Mouse (Mus musculus) large intestine, adult 2 months (tissue): ENCODE results near the gene Ppp6r3. TPM values are rescaled to one million over a fixed set of nuclear protein-coding genes. Genes with fewer than 3 reads are reported as not detected.

Experiments
- DNase-seq: peaks from one replicate; pipeline ENCODE4 v3.0.0-alpha.2; 2012; ENCODE audit warnings: low read depth, low spot score
- WGBS: fragments of 180-500 bp; shearing (Covaris S2); methylation state at CpG from one replicate; pipeline ENCODE4 v1.1.7; 2018; 5-methylcytosine and 5-hydroxymethylcytosine counted together
- polyA plus RNA-seq: library from polyadenylated mRNA; depleted of rRNA; stranded (reverse); fragments of >200 nt; gene quantifications from 2 replicates; pipeline ENCODE4 v1.2.3, GENCODE M21; 2012

Gene Ppp6r3
- polyA plus RNA-seq, 1 experiment = 41.1 TPM

DNA sequence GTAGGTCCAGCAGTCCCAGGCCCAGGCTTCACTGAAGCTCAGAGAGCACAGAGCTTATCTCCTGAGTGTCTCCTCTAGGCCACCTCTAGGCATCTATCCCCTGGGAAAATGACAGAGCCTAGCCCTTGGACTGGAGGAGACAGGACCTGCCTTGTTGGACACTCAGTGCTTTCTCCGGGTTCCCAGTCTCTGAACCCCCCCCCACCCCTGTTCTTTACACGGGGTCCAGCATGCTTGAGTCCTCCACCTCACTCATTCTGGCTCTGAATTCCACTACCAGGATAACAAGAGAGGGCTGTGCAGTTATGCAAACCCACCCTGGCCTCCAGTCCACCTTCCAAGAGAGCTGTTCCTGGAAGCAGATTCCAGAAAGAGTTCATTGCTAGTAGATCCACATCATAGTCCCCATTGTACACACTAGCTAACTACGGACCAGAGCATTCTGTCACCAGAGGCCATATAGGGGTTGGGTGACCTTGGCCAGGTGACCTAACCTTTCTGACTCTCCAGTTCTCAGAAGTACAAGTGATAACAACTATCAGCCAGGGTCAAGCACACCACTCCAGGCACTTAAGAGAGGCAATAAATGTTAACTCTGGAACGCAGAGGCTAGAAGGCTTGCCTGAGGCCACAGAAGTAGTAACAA is 1.8 kb upstream of the Ppp6r3 start:
- DNase-seq = no peak
- WGBS = 58% methylated on average over 4 of the region's 4 CpGs

DNA sequence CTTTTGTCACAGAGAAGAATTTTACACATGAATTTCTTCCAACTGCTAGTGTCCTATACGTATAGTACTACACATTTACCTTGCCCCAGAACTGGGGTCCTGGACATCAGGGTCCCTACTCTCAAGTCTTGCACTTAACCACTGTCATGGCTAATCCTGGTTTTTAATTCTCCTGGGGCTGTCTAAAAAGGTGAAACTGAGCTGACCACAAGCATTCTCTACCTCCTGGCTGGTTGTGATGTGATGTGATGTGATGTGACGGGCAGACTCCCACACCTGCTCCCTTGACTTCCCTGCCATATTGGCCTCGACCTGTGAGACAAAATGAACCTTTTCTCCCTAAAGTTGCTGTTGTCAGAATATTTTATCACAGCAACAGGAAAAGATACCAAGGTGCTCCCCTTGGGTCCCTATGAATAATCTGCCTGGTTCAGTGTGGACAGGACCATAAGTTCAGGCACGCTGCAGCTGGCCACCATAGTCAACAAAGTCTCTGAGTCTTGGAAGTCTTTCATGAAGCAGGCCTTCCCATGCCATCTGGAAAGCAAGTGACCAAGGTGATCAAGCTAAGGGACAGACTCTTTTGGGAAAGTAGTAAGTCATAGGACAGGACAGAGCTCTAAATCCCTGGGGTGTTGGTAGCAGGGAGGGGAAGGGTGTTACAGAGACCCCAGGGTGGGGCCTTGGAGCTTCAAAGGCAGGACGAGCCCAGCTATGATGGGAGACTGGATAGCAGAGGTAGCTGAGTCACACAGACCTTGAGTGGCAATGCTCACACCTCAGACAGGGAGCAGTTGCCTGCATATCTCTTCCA is 1.1 kb upstream of the Ppp6r3 start:
- DNase-seq = no peak
- WGBS = 78% methylated on average over 5 of the region's 5 CpGs

DNA sequence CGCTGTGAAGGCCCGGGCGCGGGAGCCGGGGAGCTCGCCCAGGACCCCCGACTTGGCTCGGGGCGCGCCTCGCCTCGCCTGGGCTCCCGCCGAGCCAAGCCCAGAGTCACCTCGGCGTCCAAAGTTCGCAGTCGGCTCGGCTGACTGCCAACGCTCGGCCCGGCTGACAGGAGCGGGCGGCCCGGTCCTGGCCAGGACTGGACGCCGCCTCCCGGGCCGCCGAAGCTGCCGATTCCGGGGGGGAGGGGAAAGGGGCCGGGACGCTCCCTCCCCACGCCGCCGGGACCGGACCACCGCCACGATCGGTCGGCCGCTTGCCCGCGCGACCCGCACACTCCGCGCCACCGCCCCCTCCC is 295 bp downstream of the Ppp6r3 start:
- peak; percentile 60 for DNase-seq
- WGBS = under 1% methylated on average over 45 of the region's 50 CpGs

DNA sequence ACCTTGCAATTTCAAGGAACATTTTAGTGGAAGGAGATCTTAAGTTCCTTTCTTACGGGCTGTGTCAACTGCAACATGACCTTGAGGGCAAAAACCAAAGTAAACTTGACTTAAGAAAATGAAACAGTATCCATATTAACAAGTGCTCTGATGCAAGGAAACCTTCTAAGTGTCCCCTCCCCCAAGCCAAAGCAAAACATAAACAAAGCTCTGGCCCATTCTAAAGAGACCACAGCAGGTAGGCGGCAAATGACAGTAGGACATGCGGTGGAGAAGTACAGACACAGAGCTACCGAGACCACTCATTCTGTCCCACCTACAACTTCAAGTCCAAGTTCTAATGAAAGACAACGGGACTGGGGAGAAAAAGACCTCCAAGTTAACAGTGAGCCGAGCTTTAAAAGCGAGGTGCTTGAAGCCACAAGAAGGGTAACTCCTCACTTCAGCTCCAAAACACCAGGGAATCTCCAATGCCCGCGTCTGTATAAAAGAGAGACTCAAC is 905 bp downstream of the Ppp6r3 start:
- DNase-seq = no peak
- WGBS = under 1% methylated on average over 9 of the region's 9 CpGs

DNA sequence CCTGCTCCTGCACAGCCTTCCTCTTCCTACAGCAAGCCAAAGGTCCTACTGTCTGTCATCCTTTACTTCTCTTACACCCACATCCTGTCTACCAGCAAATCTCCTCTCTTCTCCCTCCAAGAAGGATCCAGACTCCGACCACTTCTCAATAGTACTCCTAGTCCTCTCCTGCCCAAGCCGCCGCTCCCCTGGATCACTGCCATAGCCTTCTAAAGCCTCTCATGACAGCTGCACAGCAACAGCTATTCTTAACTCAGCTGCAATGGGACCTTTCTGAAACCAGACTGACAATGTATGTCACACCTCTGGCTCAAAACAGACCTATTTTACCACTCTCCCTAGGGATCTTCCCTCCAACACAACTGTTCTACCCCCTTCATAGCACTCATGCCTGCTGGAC is 11.2 kb downstream of the Ppp6r3 start:
- no peak for DNase-seq
- 57% methylated on average over 3 of the region's 3 CpGs for WGBS

DNA sequence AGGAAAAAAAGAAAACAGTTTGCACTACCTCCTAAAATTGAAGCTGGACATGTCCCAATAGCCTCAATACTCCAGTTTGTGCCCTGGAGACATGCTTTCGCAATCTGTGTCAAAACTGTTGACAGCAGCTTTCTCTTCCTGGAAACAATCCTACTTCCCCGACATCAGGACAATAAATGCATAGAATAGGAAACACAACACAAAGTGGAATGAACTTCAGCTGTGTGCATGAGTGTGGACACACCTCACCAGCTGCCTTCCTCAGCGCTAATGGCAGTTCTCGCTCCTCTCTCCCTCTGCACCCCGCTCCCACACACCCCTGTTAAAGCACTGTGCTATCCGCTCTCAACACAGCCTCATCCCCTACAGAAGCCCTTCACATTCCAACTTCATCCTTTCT is 12.8 kb downstream of the Ppp6r3 start:
- DNase-seq = no peak
- 60% methylated on average over 6 of the region's 6 CpGs for WGBS

DNA sequence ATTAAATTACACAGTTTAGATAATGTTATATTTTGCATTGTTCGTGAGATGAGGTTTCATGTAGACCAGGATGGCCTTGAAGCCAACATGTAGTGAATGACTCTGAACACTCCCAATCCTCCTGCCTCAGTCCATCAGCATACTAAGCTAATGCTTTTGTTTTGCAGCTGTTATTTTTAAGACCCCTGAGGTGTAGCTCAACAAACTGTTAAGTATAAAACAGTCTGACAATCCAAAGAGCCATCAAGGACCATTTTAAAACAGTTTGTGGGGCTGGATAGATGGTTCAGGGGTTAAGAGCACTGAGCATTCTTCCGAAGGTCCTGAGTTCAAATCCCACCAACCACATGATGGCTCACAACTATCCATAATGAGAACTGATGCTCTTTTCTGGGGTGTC is 13.3 kb downstream of the Ppp6r3 start:
- WGBS = 90% methylated on average over 2 of the region's 2 CpGs
- no peak for DNase-seq

DNA sequence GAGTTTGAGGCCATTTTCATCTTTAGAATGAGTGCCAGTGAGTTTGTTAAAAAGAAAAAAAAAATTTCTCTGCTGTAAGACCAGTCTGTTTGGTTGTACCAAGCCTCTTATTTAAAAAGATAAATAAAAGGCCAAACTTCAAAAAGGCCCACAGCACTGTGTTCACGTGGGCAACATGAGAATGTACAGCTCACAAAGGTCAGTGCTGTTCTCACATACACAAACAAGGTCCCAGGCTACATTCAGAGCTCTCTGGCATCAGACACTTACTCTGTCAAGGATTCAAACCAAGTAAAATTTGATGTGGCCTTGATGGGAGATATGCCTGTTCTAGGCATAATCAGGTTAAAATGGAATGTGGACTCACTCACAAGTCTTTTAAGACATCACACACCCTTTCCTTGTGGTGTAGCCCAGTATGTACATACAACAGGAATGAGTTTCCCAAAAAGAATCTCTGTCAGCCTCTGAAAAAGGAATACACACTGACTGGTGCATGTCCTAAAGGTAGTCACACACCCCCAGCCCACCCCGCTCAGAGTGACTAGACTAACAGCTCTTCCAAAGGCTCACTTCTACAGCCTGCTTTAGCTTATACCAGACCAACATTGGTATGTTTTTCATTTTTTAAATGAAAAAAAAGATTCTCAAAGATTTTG is 19.3 kb downstream of the Ppp6r3 start:
- no peak for DNase-seq
- WGBS = 74% methylated on average over 2 of the region's 2 CpGs

DNA sequence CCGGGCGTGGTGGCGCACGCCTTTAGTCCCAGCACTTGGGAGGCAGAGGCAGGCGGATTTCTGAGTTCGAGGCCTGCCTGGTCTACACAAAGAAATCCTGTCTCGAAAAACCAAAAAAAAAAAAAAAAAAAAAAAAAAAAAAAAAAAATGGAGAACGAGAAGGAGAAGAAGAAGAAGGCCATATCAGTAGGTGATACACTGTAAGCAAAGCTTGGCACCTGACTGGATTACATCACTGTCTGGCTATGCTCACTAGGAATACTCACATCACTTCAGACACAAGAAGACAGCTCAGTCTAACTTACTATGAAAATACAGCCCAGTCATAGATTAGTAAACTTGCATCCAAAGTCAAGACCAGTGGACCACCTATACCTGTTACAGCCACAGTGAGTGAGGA is 20.8 kb downstream of the Ppp6r3 start:
- WGBS = 78% methylated on average over 8 of the region's 8 CpGs
- DNase-seq = no peak

DNA sequence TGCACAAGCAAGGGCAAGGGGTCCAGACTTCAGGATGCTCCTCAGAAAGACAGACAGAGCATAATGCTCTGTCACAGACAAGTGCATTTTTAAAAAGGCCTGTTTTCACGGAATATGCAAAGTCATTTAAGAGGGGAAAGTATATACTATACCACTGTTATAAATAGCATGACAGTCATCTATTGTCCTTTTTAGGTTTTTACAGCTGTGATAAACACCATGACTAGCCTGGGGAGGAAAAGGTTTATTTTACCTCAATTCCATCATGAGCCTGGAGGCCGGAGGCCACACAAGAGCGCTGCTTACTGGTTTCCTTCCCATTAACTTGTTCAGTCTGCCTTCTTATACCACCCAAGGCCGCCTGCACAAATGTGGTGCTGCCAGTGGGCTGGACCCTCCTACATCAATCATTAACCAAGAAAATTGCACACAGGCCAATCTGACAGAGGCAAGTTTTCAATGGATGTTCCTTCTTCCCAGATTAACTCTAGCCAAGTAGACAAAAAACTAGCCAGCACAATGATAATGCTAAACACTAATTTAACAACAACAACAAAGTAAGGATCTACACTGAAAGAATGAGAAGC is 23.9 kb downstream of the Ppp6r3 start:
- peak; percentile 52 for DNase-seq
- 5% methylated on average over 4 of the region's 4 CpGs for WGBS

DNA sequence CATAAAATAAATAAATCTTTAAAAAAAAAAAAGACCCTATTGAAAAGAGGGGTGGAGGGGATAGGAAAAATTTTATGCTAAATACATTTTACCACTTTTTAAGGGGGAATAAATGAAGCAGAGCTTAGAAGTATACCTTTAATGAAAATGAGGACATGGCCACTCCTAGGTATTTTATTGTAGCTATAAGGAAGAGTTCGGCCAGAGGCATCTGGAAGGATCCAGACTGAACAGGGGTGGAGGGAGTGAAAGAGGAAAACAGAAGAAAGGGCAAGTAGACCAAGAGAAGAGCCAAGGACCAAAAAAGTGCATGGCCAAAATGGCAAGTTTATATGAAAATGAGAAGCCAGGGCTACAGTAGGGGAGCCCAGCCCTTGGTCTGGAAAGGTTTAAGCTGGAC is 25.4 kb downstream of the Ppp6r3 start:
- 39% methylated on average over 1 of the region's 1 CpGs for WGBS
- peak; percentile 88 for DNase-seq

DNA sequence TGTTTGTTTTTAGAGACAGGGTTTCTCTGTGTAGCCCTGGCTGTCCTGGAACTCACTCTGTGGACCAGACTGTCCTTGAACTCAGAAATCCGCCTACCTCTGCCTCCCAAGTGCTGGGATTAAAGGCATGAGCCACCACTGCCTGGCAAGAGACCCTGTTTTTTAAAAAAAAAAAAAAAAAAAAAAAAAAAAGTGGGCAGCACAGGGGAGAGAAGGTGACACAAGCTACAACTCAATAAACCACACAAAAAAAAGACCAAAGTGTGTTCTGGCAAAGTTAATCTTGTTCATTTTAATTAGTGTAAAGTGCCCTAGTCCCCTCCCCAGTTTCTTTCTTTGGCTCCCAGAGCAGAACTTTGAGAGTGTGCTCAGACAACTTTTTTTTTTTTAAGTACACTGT is 26.3 kb downstream of the Ppp6r3 start:
- 100% methylated on average over 1 of the region's 1 CpGs for WGBS
- no peak for DNase-seq

DNA sequence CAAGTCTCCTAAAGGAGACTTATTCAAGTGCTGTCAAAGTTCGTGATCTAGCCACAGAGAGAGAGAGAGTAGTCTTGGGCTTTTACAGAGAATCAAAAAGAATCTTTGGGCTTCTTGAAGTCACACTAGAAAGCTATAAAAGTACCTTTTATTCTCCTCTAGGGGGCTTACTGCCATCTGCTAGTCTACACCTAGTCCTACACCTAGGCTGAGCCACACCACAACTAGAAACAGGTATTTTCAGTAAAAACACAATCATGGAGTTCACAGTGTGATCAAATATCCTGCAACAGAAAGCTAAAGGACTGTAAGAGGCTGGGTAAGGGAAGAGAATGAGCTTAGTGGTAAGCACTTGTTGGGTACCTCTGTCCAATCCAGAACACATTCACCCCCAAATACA is 27.2 kb downstream of the Ppp6r3 start:
- no peak for DNase-seq
- WGBS = 98% methylated on average over 1 of the region's 1 CpGs

DNA sequence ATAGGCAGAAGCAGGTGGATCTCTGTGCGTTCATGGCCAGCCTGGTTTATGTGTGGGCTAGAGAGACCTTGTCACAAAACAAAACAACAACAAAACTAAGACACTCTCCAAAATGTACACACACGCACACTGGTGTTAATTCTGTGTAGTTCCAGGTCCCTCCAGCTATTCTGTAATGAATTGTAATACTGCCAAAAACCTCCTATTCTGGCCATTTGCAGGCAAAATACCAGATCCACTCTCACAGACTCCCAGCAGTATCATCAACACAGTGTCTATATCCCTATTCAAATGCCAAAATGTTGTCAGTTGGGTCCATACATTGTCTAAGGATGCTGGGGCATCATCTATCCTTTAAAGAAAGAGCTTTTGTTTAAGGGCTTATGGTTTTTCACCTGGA is 30.6 kb downstream of the Ppp6r3 start:
- no peak for DNase-seq
- 78% methylated on average over 2 of the region's 2 CpGs for WGBS

DNA sequence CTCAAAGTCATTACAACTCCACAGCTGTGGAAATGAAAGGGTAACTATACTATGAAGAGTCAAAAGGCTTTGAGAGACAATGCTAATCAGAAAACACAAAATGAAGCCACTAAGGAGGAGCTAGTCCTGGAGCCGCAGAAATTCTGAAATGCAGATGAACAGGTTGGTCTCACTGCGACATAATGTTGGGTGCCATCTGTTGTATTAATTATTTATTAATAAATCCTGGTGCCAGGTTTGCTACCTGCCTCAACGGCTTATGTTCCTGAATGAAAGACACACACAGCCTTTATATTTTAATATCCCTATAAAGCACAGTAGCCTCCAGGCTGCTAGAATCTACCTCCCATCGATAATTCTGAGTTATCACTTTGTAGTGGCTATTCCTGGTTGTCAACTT is 33.0 kb downstream of the Ppp6r3 start:
- no peak for DNase-seq
- WGBS = 88% methylated on average over 4 of the region's 4 CpGs

DNA sequence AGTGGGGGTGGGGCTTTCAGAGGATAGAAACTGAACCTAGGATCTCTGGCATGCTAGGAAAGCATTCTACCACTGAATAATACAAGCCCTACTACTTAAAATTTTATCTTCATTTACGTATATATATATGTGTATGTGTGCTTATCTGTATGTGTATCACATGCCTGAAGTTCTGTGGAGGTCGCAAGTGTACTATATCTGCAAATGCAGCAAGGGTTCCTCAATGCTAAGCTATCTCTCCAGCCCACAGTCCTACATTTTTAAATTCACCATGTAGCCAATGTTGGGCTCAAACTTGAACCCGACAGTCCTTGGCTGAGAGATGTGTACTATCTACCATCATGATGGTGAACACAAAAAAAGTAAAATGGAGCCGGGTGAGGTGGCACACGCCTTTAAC is 34.6 kb downstream of the Ppp6r3 start:
- DNase-seq = no peak
- 94% methylated on average over 5 of the region's 5 CpGs for WGBS

DNA sequence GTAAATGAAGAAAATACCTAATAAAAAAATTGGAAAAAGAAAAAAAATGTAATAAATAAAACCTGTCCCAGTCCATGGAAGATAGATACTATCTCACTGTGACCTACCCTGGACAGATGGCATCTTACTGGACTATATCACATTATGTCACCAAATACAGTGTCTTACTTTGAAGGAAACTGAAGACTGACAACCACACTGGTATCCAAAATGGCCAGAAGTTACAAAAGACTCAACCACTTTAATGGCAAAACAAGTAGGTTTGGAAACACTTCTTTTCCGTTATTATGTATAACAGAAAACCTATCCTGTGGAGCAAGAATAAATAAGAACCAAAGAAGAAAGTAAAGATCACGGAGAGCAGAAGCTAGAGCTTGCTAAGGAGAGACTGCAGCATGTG is 35.3 kb downstream of the Ppp6r3 start:
- DNase-seq = no peak
- WGBS = 86% methylated on average over 2 of the region's 2 CpGs

DNA sequence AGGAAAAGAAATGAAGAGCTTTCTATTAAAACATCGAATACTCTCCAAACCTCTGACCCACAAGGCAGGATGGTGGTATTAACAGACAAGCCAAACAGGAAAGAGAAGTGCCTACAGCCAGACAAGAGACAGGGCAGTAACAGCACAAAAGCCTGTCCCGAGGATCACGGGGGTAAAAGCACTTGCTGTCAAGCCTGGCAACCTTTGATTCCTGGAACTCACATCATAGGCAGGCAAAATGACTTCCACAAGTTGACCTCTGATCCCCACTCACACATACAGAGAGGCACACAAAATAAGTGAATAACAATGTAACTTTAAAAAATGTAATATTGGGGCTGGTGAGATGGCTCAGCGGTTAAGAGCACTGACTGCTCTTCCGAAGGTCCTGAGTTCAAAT is 36.1 kb downstream of the Ppp6r3 start:
- 76% methylated on average over 5 of the region's 5 CpGs for WGBS
- no peak for DNase-seq

DNA sequence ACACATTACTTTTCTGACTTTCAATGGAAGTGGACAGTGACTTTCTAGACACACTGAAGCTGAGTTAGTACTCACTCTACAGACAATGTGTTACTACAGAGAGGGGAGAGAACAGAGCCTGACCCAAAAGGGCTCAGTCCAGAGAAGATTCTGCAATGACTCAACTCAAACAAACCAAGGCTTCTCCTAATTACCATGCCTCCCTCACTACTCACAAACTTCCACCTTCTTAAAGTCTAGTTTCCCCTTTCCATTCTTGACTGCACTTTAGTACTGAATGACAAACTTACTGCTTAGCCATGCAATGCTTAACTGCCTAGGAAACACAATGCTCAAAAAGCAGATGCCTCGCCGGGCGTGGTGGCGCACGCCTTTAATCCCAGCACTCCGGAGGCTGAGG is 37.9 kb downstream of the Ppp6r3 start:
- 87% methylated on average over 6 of the region's 6 CpGs for WGBS
- DNase-seq = no peak

DNA sequence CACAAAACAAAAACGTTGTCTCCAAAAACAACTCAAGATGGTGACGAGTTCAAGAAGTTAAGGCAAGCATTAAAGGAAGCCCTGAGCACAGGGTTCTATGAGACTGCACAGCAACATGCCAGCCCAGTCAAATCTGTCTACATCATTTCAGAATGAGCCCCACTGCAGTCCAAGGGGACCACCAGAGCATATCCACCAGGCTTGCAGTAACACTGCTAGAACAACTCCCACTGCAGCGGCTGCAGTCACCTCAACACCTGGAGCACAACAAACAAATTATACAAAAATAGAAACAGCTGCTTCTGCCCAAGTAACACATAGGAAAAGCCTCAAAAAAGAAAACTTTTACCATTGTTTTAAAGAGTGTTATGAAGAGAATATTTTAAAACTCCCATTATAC is 40.6 kb downstream of the Ppp6r3 start:
- no peak for DNase-seq
- WGBS = 72% methylated on average over 3 of the region's 3 CpGs
